Mouse (Mus musculus): Measurements from ENCODE around the gene Efna5.

DNA sequence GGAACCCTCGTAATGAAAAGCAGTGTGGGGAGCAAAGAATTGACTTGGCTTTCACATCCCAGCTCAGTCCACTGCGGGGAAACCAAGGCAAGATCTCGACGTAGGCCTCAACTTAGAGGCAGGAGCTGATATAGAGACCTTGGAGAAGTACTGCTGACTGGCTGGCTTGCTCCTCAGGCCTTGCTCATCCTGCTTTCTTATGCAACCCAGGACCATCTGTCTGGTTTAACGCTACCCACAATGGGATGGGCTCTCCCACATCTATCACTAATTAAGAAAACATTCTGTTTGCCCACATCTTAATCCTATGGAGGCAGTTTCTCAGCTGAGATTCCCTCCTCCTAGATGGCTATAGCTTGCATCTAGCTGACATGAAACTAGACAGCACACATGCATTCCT lies 105.7 kb downstream of the Efna5 start:
- TF ChIP-seq FLI1 (IDR thresholded peaks at IDR 0.05; ENCODE audit: low read length) (no peak), GATA1 (IDR thresholded peaks at IDR 0.05; ENCODE audit: borderline replicate concordance, low read length) (no peak)
